13 mouse cellular contexts compared by ENCODE assay signal in genomic region chrX:59179627-59180026, GRCm38 (mm10).
A peak's percentile ranks its signal among the peaks of the same experiment; 100 is the strongest.
DNase-seq lines count a peak whose midpoint lies in the region; ATAC-seq and TF ChIP-seq lines count a peak whose summit lies in the region.
"Had no signal": no experiment of that assay in that cellular context is flagged by ENCODE, and none has a peak within 500 bp of the region (broad histone marks: within the 10 kb centered on the region; RNA-seq: fewer than 3 reads in every experiment).

No protein-coding gene starts in this region.

- WGBS in heart, embryonic 11.5 days (ENCODE audit: insufficient replicate concordance): 55% methylated on average over 4 of the region's 4 CpGs
- WGBS in midbrain, embryonic 10.5 days: 56% methylated on average over 4 of the region's 4 CpGs
- WGBS in midbrain, embryonic 11.5 days: 51% methylated on average over 4 of the region's 4 CpGs
- WGBS in hindbrain, postnatal 0 days: 59% methylated on average over 4 of the region's 4 CpGs
- 82% methylated on average over 4 of the region's 4 CpGs for WGBS in lung, postnatal 0 days

- H3K9me3 ChIP-seq in heart, embryonic 11.5 days (replicated peaks; ENCODE audit: control insufficient read depth, low read length): no peaks in the 10 kb centered on the region
- no peaks in the 10 kb centered on the region for H3K9me3 ChIP-seq in midbrain, embryonic 10.5 days (replicated peaks)
- H3K9me3 ChIP-seq in midbrain, embryonic 11.5 days (ENCODE audit: control insufficient read depth, low read length): no peaks in the 10 kb centered on the region
- no peaks in the 10 kb centered on the region for H3K9me3 ChIP-seq in hindbrain, postnatal 0 days (ENCODE audit: low read length)
- H3K9me3 ChIP-seq in lung, postnatal 0 days (ENCODE audit: low read length): no peaks in the 10 kb centered on the region

- TF ChIP-seq CTCF in hindbrain, postnatal 0 days (IDR thresholded peaks at IDR 0.05; ENCODE audit: low read depth): no peak
- no peak for TF ChIP-seq CTCF in lung, postnatal 0 days (IDR thresholded peaks at IDR 0.05)

- intact Hi-C loops in left cerebral cortex, postnatal 36 days (cut with DNase I): loop anchor here (5.0 to 10.0 kb wide), 2 partner anchors 1288 to 1865 kb away; no protein-coding TSS in a partner anchor

- H3K4me2 ChIP-seq in heart, embryonic 11.5 days: peak overlapping the region; percentile 39
- H3K4me2 ChIP-seq in midbrain, embryonic 11.5 days: no peak overlapping the region
- H3K4me2 ChIP-seq in hindbrain, postnatal 0 days (ENCODE audit: low read depth, low read length): no peak overlapping the region
- no peak overlapping the region for H3K4me2 ChIP-seq in lung, postnatal 0 days (replicated peaks; ENCODE audit: low read depth, low read length)

- H3K4me3 ChIP-seq in heart, embryonic 11.5 days (ENCODE audit: low read depth, low read length): no peak overlapping the region
- no peak overlapping the region for H3K4me3 ChIP-seq in midbrain, embryonic 10.5 days
- H3K4me3 ChIP-seq in midbrain, embryonic 11.5 days (ENCODE audit: low read depth, low read length): no peak overlapping the region
- H3K4me3 ChIP-seq in hindbrain, postnatal 0 days (ENCODE audit: low read length): no peak overlapping the region
- no peak overlapping the region for H3K4me3 ChIP-seq in lung, postnatal 0 days (ENCODE audit: low read depth, low read length)
- H3K4me3 ChIP-seq: erythroblast, embryonic 14.5 days had no signal

- H3K36me3 ChIP-seq in heart, embryonic 11.5 days (ENCODE audit: control insufficient read depth, insufficient read depth, low read length): no peaks in the 10 kb centered on the region
- no peaks in the 10 kb centered on the region for H3K36me3 ChIP-seq in midbrain, embryonic 10.5 days
- no peaks in the 10 kb centered on the region for H3K36me3 ChIP-seq in midbrain, embryonic 11.5 days (ENCODE audit: control insufficient read depth, insufficient read depth, low read length)
- no peaks in the 10 kb centered on the region for H3K36me3 ChIP-seq in hindbrain, postnatal 0 days (ENCODE audit: insufficient read depth, low read length)
- no peaks in the 10 kb centered on the region for H3K36me3 ChIP-seq in lung, postnatal 0 days (ENCODE audit: insufficient read depth, low read length)

- H3K4me1 ChIP-seq in heart, embryonic 11.5 days (ENCODE audit: control insufficient read depth, insufficient read depth, low read length): no peaks in the 10 kb centered on the region
- H3K4me1 ChIP-seq in midbrain, embryonic 10.5 days: peaks cover 12% of the 10 kb centered on the region
- H3K4me1 ChIP-seq in midbrain, embryonic 11.5 days (ENCODE audit: control insufficient read depth, insufficient read depth, low read length): no peaks in the 10 kb centered on the region
- H3K4me1 ChIP-seq in hindbrain, postnatal 0 days (ENCODE audit: insufficient read depth, low read length): no peaks in the 10 kb centered on the region
- H3K4me1 ChIP-seq in lung, postnatal 0 days (ENCODE audit: insufficient read depth, low read depth, low read length): no peaks in the 10 kb centered on the region

- peak overlapping the region; percentile 66 for H3K27ac ChIP-seq in heart, embryonic 11.5 days (ENCODE audit: low read depth, low read length)
- peak overlapping the region; percentile 72 for H3K27ac ChIP-seq in midbrain, embryonic 10.5 days (replicated peaks)
- no peak overlapping the region for H3K27ac ChIP-seq in midbrain, embryonic 11.5 days (ENCODE audit: low read depth, low read length)
- 0 out of 2 replicates have a peak overlapping the region, but pooled peaks have one; percentile 54 for H3K27ac ChIP-seq in hindbrain, postnatal 0 days
- H3K27ac ChIP-seq in lung, postnatal 0 days (ENCODE audit: low read length): no peak overlapping the region
- H3K27ac ChIP-seq: macrophage had no signal

- DNase-seq in heart, adult 8-10 months (ENCODE audit: low spot score): no peak
- no peak for DNase-seq in midbrain, embryonic 10.5 days (ENCODE audit: low spot score)
- DNase-seq in midbrain, embryonic 11.5 days (ENCODE audit: low spot score, missing footprints): no peak
- DNase-seq in hindbrain, postnatal 0 days (ENCODE audit: low spot score): no peak
- DNase-seq in kidney, postnatal 10 days: no peak
- no peak for DNase-seq in left cerebral cortex, postnatal 36 days (ENCODE audit: low spot score in 2 of 2)
- no peak for DNase-seq in lung, postnatal 0 days (ENCODE audit: low spot score)
- DNase-seq: kidney, adult 2 months; liver, postnatal 0 days; spleen, adult 18-20 months had no signal

- ATAC-seq in heart, embryonic 11.5 days (replicated peaks; ENCODE audit: insufficient number of reproducible peaks, low FRiP score, low TSS enrichment): no peak
- ATAC-seq in midbrain, embryonic 11.5 days (ENCODE audit: low FRiP score): no peak
- peak; percentile 14; the same call in 1 of the 2 replicates for ATAC-seq in hindbrain, postnatal 0 days
- no peak for ATAC-seq in lung, postnatal 0 days
- ATAC-seq: liver, postnatal 0 days had no signal

- no peak overlapping the region for H3K9ac ChIP-seq in heart, embryonic 11.5 days (ENCODE audit: low read depth, low read length)
- H3K9ac ChIP-seq in midbrain, embryonic 11.5 days (ENCODE audit: low read length): no peak overlapping the region
- H3K9ac ChIP-seq in hindbrain, postnatal 0 days (replicated peaks; ENCODE audit: low read length): no peak overlapping the region
- no peak overlapping the region for H3K9ac ChIP-seq in lung, postnatal 0 days (replicated peaks; ENCODE audit: low read depth)
- H3K9ac ChIP-seq: liver, postnatal 0 days had no signal

- TF ChIP-seq EP300 in lung, postnatal 0 days (IDR thresholded peaks at IDR 0.05): no peak

- H3K27me3 ChIP-seq in heart, embryonic 11.5 days (ENCODE audit: control insufficient read depth, insufficient read depth, low read length): no peaks in the 10 kb centered on the region
- no peaks in the 10 kb centered on the region for H3K27me3 ChIP-seq in midbrain, embryonic 10.5 days (ENCODE audit: low read depth, poor library complexity, severe bottlenecking)
- H3K27me3 ChIP-seq in midbrain, embryonic 11.5 days (ENCODE audit: control insufficient read depth, insufficient read depth, low read length): no peaks in the 10 kb centered on the region
- no peaks in the 10 kb centered on the region for H3K27me3 ChIP-seq in hindbrain, postnatal 0 days (ENCODE audit: insufficient read depth, low read length)
- no peaks in the 10 kb centered on the region for H3K27me3 ChIP-seq in lung, postnatal 0 days (replicated peaks; ENCODE audit: insufficient read depth, low read length)

Comparison
In these comparisons a context has a peak if more than half of its experiments do, and no peak if none do; other contexts are left out.
1. H3K27ac ChIP-seq: peak in heart, embryonic 11.5 days (single experiment), midbrain, embryonic 10.5 days (single experiment) and hindbrain, postnatal 0 days (single experiment); none in midbrain, embryonic 11.5 days (single experiment) and lung, postnatal 0 days (single experiment).